Mouse (Mus musculus): ENCODE results near the gene Tmem44.

DNA sequence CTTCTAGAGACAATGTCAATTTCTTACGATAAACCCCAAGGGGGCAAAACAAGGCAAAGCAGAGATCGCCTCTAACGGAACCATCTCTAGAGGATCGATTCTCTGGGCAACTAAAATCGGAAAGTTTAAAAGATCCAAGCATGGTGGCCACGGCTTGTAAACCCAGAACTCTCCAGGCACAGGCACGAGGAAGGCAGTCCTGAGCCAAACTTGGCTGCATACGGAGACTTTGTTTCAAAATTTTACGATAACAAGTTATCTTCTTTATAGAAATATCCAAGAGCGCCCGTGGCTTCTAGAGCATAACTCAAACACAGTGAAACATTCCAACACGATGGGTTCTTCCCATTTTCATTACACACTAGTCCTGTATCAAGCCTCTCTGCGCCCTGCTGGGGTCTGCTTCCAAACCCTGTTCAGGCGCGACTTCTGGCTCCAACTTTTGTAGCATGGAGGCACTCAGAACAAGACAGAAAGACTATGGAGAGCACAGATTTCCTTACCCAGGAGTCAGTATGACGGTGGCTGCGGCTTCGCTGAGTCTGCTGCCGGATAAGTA, 36.4 kb upstream of the Tmem44 start:
- TF ChIP-seq GATA1 (IDR thresholded peaks at IDR 0.05; ENCODE audit: low read length): no peak
- TF ChIP-seq TAL1 (IDR thresholded peaks at IDR 0.05; ENCODE audit: low read length): no peak
